8 mouse cellular contexts compared by ENCODE assay signal in genomic region chr17:75551512-75552400, GRCm38 (mm10). TPM values are rescaled to one million over a fixed set of nuclear protein-coding genes. Genes with fewer than 3 reads are reported as not detected.
A peak's percentile ranks its signal among the peaks of the same experiment; 100 is the strongest.
DNase-seq lines count a peak whose midpoint lies in the region; ATAC-seq lines count a peak whose summit lies in the region.

Fam98a (minus strand) TSS chr17:75551946.

- no peaks in the 10 kb centered on the region for H3K27me3 ChIP-seq in lung, embryonic 16.5 days (ENCODE audit: control insufficient read depth, insufficient read depth, low read depth, low read length)

- peaks cover 8% of the 10 kb centered on the region; the same call in 1 of the 2 replicates for H3K4me1 ChIP-seq in lung, embryonic 16.5 days (replicated peaks; ENCODE audit: control insufficient read depth, insufficient read depth, low read length)

- H3K9ac ChIP-seq in lung, embryonic 16.5 days (ENCODE audit: low read length): peak within 1 kb of the TSS; percentile 85

- H3K4me3 ChIP-seq in lung, embryonic 16.5 days (ENCODE audit: low read length): peak within 1 kb of the TSS; percentile 91

- H3K27ac ChIP-seq in lung, embryonic 16.5 days (ENCODE audit: low read length): peak within 1 kb of the TSS; percentile 49

- under 1% methylated on average over 56 of the region's 56 CpGs for WGBS in lung, embryonic 16.5 days

- ATAC-seq in hematopoietic stem cell, adult 5-6 weeks (replicated peaks in 1 of 2; ENCODE audit: insufficient read depth in 1 of 2, low FRiP score in 2 of 2, low TSS enrichment in 1 of 2, low read depth in 1 of 2, poor library complexity in 2 of 2, severe bottlenecking in 2 of 2): peak; percentile 97 to 98
- ATAC-seq in lung, embryonic 16.5 days (ENCODE audit: low read depth): peak; percentile 98

- DNase-seq in MEL-GATA-1-ER (ENCODE audit: extremely low read depth, low read depth): peak; percentile 85
- DNase-seq in cerebellum, adult 8-10 months: peak; percentile 97
- DNase-seq in forelimb bud, embryonic 11.5 days (ENCODE audit: low read depth, low spot score): peak; percentile 99
- DNase-seq in layer of hippocampus, adult 9-10 months (ENCODE audit: low spot score): peak; percentile 91
- peak; percentile 95 for DNase-seq in ovary, postnatal 10 days (ENCODE audit: low spot score)
- DNase-seq in thymus, postnatal 10 days (ENCODE audit: low spot score in 2 of 2): peak; percentile 95 to 98

- H3K4me2 ChIP-seq in lung, embryonic 16.5 days (ENCODE audit: low read depth, low read length): peak within 1 kb of the TSS; percentile 89

- H3K36me3 ChIP-seq in lung, embryonic 16.5 days (ENCODE audit: control insufficient read depth, insufficient read depth, low read length): peaks cover 2% of the 10 kb centered on the region

- H3K9me3 ChIP-seq in lung, embryonic 16.5 days (ENCODE audit: control insufficient read depth, low read length): no peaks in the 10 kb centered on the region

RNA-seq across cellular contexts. Expression of gene Fam98a, which starts in this region (rescaled TPM):
- 21.5 and 24.3 TPM in 2 replicates for total RNA-seq in hematopoietic stem cell, adult 5-6 weeks (2017)
- polyA plus RNA-seq in lung, embryonic 16.5 days (2015; fragmentation: Nextera tagmentation; extraction: Ambion mirVana): 19.6 and 21.1 TPM in 2 replicates

Comparison
In these comparisons a context has a peak if more than half of its experiments do, and no peak if none do; other contexts are left out.
1. Peak in every context shown above with its lines: DNase-seq, ATAC-seq, H3K4me3 ChIP-seq and H3K27ac ChIP-seq.